Mouse (Mus musculus): Measurements from ENCODE around the gene 4930402F06Rik.
A peak's percentile ranks its signal among the peaks of the same experiment; 100 is the strongest.

4930402F06Rik gene

GRCm38 (mm10) chr2:35338707-35339106 lies 58.3 kb downstream of the 4930402F06Rik start:
- DNase-seq (ENCODE audit: low read depth, low spot score) = no peak

GRCm38 (mm10) chr2:35338036-35338435 lies 58.9 kb downstream of the 4930402F06Rik start:
- DNase-seq (ENCODE audit: low read depth, low spot score) = no peak

GRCm38 (mm10) chr2:35337419-35337818 lies 59.6 kb downstream of the 4930402F06Rik start:
- DNase-seq (ENCODE audit: low read depth, low spot score) = no peak

- DNase-seq (ENCODE audit: low read depth, low spot score) = peak; percentile 90
These were observed 60.3 kb downstream of the 4930402F06Rik start, which contains the start of gene Stom for GRCm38 (mm10) chr2:35336388-35337280. TSS of gene Stom (minus strand) at chr2:35336976.

GRCm38 (mm10) chr2:35335620-35336019 lies 61.4 kb downstream of the 4930402F06Rik start:
- DNase-seq (ENCODE audit: low read depth, low spot score) = no peak

- no peak for DNase-seq (ENCODE audit: low read depth, low spot score)
These were observed 63.3 kb downstream of the 4930402F06Rik start for GRCm38 (mm10) chr2:35333670-35334069.

GRCm38 (mm10) chr2:35331205-35331604 lies 65.8 kb downstream of the 4930402F06Rik start:
- DNase-seq (ENCODE audit: low read depth, low spot score) = no peak

GRCm38 (mm10) chr2:35329061-35329460 lies 67.9 kb downstream of the 4930402F06Rik start:
- DNase-seq (ENCODE audit: low read depth, low spot score) = no peak

GRCm38 (mm10) chr2:35328064-35328792 lies 68.7 kb downstream of the 4930402F06Rik start:
- DNase-seq (ENCODE audit: low read depth, low spot score) = no peak

- DNase-seq (ENCODE audit: low read depth, low spot score) = no peak
These were observed 69.4 kb downstream of the 4930402F06Rik start for GRCm38 (mm10) chr2:35327583-35327982.

GRCm38 (mm10) chr2:35326931-35327330 lies 70.0 kb downstream of the 4930402F06Rik start:
- no peak for DNase-seq (ENCODE audit: low read depth, low spot score)

- no peak for DNase-seq (ENCODE audit: low read depth, low spot score)
These were observed 71.0 kb downstream of the 4930402F06Rik start for GRCm38 (mm10) chr2:35325930-35326329.
